Mouse (Mus musculus): ENCODE results near the gene Bcas3.
A peak's percentile ranks its signal among the peaks of the same experiment; 100 is the strongest.

Bcas3 gene

DNA sequence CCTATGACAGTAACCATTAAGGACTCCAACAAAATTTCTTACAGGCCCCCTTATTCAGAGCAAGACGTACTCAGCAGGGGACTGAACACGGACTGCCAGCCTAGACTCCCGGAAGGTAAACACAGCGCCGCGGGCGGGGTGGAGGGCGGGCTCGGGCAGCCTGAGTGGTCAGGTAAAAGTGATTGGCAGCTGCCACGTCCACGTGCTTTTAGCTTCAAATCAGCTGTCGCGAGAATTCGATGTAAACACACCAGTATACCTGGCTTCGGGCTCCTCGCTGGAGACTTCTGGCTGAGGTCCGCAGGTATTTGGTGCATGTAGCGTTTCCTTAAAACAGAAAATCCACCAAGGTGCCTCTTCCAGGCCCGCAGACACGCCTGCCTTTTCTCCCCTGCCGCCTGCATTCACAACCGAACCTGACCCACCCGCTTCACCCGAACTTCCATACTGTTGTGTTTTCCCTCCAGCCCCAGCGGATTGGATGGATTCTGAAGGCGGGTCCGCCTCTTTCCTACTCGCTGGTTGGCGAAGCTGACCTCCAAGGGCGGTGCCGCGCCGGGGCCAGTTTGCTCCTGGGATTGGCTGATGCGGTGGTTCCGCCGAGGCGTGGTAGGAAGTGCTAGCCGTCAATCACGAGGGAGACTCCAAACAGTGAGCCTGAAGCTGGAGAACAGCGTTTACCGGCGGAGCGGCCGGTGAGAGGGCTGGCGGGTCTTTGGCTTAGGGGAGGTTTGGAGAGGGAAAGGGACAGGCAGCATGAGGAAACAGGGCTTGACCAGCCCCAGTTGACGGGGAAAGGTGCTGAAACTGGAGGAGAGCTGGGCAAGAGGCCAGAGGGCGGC, at the start of gene Bcas3:
TSS of gene Bcas3 (plus strand) at position 629 of the 842 bp plus-strand sequence.
- DNase-seq: peak; percentile 99

DNA sequence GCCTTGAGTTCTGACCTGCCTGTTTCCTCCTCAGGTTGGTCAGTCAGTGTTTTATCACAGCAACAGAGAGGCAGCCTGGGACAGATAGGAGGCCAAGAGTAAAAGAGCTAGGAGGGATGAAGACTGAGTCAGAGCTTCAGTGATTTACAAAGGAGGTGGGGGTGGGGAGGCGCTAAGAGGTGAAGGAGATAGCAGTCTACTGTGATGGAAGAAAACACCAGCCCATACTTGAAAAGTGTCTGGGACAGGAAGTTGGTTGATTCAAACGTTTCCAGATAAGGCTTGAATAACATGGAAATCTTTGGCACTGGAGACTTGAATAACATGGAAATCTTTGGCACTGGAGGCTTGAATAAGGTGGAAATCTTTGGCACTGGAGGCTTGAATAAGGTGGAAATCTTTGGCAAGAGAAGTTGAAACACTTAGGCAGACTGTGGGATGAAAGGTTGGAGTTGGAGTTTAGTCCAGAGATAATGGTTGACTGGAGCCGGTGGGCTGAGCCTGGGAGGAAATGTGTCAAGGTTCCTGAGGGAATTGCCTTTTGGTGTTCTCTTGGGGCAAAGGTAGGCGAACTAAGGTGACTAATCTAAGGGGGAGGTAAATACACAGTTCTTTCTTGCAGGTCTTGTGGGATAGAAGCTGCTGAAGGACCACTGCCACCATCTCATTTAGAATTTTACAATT, 46.2 kb upstream of the Bcas3 start:
- DNase-seq: no peak

DNA sequence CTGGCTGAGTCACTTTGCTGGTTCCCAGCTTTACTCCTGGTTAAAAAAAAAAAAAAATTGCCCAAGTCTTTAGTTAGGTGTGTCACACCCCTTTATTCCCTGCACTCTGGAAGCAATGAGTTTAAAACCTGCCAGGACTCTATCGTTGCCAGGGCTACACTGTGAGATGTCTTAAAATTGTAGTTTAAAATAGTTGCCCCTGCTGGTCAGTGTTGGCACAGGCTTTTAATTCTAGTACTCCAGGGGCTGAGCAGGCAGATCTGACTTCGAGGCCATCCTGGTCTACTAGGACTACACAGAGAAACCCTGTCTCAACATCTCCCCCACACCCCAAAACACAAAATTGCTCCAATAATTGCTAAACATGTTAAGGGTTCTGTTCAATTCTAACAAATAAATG, 44.2 kb upstream of the Bcas3 start:
- peak in 1 of 2 experiments; percentile 19 for DNase-seq

DNA sequence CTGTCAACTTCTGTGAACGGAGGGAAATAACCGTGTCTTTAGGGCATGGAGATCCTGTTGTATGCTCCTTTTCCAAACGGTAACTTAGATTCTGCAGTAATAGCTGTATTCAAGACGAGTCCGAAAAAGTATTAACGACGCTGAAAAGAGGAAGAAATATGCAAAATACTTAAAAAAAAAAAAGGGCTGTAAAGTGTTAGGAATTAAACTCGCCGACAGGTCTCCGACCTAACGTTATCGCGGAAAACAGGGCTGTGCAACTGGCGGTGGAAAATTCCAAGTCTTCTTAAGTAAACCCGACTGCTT, 42.6 kb upstream of the Bcas3 start:
- DNase-seq: no peak

DNA sequence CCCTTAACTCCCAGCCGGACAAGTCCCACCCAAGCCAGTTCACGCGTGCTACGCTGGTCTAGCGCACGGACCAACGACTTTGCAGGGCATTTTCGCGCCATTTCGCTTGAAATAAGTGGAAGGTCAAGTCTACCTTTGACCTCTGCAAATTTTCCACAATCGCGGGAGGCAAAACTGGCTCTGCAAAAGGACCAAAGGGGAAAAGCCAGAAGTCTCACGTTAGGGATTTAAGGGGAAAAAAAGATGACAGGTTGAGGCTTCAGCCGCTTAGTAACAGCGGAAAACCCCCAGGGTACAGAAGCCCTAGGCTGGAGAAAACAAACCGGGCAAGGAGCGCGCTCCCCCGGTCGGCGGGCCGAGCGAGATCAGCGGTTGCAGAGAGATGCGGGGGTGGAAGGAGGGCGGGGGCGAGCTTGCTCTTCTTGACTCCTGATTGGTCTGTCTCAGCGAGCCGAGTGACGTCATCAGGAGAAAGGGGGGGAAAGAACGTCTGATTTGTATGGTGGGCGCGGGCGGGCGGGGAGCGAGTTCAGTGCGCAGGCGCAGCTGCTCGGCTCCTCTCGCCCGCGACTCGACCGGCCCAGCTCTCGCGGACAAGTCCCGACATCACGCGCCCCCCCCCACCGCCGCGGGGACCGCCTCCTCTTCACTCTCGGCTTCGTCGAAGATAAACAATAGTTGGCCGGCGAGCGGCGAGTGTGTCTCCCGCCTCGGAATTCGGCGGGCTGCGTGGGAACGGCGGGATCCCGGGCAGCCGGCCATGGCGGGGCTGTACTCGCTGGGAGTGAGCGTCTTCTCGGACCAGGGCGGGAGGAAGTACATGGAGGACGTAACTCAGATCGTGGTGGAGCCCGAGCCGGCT, 42.0 kb upstream of the Bcas3 start, which contains the start of gene Ppm1d:
TSS of gene Ppm1d (plus strand) at position 532 of the 862 bp plus-strand sequence.
- peak; percentile 98 for DNase-seq

DNA sequence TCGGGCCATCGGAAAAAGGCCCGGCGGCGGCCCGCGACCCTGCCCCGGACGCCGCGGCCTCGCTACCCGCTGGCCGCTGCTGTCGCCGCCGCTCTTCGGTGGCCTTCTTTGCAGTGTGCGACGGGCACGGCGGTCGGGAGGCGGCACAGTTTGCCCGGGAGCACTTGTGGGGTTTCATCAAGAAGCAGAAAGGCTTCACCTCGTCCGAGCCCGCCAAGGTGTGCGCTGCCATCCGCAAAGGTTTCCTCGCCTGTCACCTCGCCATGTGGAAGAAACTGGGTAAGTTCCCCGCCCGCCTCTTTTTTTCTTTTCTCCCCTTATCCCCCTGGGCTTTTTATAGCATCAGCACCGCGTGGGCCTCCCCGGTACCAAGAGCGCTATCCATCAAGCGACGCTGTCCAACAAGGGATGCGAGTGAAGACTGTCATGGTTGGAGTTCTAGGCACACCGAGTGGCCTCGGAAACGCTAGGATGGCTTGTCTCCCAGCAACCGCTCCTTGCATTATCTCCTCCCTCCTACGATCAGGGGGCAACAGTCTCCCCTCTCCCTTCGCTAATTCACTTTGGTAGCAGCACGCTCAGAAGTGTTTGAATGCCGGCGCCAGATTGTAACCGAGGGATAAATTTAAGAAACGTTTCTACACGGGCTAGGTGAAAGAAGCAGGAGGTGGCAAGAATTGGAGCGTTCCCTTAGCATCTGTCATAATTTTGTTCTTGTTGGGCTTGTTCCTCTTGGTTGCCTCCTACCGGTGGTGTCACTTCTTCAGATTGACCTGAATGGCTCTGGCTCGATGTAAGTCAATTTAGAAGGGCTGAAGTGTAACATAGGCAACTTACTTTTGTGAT, 41.1 kb upstream of the Bcas3 start:
- peak; percentile 52 to 68 for DNase-seq

DNA sequence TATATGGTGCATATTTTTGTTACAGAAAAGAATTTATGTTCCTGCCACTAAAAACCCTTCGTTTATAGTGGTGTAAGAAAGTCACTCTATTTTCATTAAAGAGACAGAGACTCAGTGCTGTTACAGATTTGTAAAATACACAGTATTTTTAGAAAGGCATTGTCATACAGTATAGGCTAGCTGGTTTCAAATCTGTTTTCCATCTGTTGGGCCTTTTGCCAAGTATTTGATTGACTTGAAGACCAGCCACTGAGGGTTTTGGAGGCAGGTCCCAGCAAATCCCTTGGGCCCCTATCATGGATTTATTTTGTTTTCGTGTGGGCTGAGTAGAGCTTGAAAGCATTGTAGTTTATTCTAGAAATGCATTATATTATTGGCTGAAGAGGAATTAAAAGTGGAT, 40.1 kb upstream of the Bcas3 start:
- peak; percentile 67 to 79 for DNase-seq

DNA sequence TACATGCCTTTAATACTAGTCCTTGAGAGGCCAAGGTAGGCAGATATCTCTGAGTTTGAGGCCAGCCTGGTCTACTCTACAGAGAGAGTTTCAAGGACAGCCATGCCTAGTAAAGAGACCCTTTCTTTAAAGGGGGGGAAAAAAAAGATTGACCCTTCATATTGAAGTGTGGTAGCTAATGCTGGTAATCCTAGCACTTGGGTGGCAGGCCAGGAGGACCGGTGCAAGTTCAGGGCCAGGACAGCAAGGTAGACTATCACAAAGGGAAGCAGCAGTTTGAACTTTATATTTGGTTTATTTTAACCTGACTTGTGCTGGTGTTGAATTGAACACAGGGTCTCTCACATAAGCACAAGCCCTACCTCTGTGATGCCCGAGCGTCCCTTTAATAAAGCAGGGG, 39.6 kb upstream of the Bcas3 start:
- no peak for DNase-seq

DNA sequence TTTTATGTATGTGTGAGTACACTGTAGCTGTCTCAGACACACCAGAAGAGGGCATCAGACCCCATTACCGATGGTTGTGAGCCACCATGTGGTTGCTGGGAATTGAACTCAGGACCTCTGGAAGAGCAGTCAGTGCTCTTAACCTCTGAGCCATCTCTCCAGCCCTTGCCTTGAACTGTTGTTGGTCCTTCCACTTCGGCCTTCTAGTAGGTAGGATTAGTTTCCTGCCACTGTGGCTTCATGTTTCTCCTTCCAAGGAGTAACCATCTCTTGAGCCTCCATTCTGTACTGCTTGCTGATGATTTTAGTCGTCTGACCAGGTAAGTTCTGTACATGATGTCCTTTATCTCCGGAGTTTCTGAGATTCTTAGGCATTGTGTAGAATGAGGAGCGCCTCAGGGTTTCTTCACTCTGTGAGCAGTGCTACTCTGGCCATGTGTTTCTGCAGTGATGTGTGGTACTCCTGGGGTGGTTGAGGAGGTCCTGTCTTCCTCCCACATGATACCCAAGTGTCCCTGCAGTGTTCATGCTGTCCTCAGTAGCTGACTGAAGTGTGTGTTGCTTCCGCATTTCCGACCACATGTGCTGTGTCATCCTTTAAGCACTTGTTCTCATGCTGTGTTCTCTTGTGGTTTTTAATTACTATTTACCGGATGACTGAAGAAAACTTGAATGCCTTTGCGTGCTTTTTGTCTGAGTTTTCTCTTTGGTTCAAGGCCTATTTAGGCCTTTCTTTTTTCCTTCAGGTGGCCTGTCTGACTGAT, 29.2 kb upstream of the Bcas3 start:
- DNase-seq: peak in 1 of 2 experiments; percentile 29

DNA sequence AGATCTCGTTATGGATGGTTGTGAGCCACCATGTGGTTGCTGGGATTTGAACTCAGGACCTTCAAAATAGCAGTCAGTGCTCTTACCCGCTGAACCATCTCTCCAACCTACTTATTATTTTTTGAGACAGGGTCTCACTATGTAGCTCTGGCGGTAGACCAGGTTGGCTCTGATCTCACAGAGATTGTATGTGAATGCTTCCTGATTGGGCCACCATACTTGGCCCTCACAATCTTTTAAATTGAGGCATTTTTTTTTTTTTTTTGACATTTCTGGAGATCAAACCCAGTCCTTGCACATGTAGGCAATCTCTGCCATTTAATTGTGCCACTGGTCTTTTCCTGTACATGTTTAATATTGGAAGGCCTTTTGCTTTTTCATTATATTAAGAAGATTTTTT, 24.2 kb upstream of the Bcas3 start:
- DNase-seq: peak; percentile 21 to 42

DNA sequence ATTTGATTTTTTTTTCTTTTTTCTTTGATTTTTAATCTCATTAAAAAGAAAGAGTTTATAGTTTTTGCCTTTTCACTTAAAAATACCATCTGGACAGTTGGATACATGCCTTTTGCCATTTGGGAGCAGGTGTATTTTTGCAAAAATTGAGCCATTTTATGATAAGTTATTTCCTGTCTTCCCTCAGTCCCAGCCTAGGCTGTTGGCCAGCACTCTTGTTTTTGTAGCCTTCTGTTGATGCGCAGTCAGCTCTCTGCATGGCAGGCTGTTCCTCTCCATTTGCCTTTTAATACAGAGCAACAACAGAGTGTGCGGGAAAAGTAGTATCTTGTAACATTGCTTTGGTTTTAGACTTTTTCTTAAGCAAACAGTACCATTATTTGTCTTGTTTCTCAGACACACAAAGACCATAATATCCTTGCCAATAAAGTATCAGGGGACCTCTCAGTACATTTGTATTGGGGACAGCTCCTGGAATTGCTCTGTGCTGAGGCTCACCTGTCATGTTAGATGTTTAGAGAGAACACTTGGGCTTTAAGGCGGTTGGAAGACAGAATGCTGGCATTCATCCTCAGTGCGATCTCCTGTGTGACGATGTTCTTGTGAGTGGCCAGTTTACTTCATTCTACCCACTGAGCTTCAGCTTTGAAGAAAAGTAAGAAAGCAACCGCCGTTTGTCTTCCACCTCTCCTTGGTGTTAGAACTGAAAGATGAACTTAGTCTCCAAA, 23.6 kb upstream of the Bcas3 start:
- peak; percentile 87 for DNase-seq

DNA sequence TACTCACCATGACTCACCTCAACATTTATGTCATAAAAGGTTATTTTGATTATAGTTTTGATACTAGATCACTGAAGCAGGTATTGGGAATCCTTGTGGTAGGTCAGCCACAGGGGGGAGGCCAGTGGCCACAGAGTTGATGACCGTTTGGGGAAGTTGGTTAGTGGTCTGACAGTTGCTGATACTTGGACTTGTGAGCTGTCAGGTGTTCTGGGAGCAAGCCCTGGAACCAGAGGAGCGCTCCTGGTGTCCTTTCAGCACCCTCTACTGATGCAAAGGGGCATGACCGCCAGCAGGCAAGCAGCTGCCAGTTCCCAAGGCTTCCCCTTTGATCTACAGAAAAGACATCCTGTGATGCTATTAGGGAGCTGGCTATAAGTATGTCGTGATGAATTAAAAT, 18.2 kb upstream of the Bcas3 start:
- peak; percentile 51 to 58 for DNase-seq

DNA sequence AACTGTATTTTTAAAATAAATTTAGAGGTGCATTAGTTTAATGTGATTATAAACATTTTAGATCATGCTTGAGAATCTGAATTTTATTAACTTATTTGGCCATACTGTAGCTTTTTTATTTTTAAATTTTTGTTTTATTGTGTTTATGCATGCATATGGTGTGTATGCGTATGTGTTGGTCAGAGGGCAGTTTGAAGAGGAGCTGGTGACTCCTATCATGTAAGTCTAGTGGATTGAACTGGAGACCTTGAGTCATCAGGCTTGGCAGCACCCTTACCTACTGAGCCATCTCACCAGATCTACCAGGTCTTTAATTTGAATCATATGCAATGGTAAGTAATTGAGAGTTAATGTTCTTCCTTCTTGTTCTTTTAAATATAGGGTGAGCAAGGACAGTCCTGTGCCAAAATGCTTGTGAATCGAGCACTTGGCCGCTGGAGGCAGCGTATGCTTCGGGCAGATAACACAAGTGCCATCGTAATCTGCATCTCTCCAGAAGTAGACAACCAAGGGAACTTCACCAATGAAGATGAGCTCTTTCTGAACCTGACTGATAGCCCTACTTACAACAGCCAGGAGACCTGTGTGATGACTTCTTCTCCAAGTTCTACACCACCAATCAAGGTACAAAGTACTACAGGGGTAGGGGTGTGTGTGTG, 13.7 kb upstream of the Bcas3 start:
- no peak for DNase-seq

DNA sequence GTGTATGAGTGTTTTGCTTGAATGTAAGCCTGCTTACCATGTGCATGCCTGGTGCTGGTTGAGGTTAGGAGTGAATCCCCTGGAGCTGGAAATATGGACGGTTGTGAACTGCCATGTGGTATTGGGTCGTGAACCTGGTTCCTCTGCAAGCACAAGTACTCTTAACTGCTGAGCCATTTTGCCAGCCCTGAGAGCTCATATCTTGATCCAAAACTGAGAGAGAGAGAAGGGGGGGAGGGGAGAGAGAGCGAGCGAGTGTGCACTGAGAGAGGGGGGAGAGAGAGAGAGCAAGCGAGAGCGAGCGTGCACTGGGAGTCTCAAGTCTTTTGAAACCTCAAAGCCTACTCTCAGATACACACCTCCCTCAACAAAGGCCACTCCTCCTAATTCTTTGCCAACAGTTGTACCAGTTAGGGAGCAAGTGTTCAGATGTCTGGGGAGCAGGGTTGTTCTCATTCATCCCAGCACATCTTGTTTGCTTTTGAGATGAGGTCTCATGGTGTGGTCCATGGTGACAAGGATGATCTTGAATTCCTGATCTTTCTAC, 12.8 kb upstream of the Bcas3 start:
- no peak for DNase-seq

DNA sequence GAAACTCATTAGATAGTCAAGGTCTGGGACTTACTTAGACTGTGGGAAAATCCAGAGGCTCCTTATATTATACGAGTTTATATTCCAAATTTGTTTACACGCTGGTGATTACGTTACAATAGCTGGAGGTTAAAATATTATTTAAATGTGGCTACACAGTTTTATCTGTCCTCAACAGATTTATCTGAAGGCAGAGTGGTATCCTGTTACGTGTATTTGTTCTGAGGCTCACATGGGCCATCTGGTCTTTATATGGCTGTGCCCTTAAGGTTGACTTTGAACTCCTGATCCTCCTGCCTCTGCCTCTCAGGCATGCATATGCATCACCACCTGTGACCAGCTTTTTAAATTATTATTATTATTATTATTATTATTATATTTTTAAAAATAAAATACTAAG, 852 bp downstream of the Bcas3 start:
- DNase-seq: no peak

DNA sequence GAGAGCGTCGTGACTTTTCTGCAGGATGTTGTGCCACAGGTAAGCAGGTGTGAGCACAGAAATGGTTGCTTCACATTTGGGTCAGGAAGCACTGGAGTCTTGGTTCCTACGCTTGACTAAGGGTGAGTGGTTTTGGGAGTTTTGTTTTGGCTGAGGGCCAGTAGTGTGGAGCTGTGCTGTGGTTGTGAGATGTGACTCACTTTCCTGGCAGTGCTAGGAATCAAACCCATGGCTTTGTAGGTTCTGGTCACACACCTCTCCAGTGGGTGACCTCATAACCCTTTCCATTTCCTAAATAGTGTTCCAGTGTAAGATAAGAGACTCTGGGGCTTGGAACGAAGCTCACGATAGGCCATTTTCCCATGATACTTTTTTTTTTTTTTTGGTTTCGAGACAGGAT, 6.7 kb downstream of the Bcas3 start:
- no peak for DNase-seq

DNA sequence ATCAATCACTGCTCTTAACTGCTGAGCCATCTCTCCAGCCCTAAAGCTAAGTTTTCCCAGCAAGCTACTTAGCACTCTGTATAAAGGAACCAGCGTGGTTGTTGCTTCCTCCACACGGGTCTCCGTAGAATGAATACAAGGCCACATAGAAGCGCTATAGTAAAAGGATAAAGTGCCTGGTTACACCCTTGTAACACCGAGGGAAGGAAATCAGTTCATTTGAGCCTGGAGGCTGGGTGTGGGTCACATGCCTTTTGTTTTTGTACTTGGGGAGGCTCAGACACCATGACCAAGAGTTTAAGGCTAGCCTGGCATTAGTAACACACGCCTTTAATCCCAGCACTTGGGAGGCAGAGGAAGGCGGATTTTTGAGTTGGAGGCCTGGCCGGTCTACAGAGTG, 8.7 kb downstream of the Bcas3 start:
- DNase-seq: no peak

DNA sequence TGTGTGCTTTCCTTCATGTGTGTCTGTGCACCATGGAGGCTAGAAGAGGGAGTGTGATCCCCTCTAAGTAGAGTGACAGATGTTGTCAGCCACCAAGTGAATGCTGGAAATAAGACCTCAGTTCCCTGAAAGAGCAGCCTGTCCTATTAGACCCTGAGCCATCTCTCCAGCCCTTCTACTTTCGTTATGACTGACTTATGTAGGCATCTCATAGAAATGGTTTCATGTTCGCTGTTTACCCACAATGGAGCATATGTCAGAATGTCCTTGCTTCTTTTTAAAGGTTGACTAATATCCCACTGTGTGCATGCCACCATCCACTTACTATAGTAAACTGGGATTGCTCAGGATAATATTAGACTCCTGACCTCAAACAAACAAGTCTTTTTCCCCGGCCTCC, 13.2 kb downstream of the Bcas3 start:
- no peak for DNase-seq

DNA sequence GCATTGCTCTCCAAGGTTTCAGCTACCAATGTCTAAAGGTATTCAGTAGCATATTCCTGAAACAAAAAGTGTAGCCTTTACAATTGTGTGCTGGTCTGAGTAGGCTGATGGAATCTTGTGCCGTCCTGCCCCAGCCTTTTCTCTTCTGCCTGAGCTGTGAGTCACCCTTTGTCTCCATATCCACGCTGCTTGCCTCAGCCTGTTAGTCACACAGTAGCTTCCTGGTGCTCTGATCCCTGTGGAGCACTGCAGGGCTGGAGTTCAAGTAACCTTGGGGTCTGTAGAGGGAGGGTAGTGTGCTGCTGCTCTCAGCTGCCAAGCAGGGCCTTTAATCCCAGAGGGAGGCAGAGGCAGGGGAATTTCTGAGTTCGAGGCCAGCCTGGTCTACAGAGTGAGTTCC, 14.9 kb downstream of the Bcas3 start:
- no peak for DNase-seq

DNA sequence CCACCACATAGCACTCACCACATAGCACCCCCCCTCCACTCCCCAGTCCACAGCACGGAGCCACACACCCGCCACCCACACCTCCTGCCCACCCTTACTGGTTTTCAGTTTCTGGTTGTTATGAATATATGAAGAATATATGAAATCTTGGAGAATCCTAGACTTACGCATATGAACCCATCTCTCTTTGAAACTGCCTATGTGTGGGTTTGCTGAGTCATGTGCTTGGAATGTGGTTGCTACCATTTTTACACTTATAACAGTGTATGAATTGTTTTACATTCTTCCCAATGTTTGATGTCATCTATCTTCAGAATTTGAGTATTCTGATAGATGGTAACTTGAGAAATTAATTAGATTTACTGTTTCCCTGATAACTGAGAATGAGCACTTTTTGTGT, 26.1 kb downstream of the Bcas3 start:
- no peak for DNase-seq

All from cerebellum, postnatal 36 days (tissue).